Mouse (Mus musculus): ENCODE data around the gene Amz2.
A peak's percentile ranks its signal among the peaks of the same experiment; 100 is the strongest.

Gene Amz2

DNA sequence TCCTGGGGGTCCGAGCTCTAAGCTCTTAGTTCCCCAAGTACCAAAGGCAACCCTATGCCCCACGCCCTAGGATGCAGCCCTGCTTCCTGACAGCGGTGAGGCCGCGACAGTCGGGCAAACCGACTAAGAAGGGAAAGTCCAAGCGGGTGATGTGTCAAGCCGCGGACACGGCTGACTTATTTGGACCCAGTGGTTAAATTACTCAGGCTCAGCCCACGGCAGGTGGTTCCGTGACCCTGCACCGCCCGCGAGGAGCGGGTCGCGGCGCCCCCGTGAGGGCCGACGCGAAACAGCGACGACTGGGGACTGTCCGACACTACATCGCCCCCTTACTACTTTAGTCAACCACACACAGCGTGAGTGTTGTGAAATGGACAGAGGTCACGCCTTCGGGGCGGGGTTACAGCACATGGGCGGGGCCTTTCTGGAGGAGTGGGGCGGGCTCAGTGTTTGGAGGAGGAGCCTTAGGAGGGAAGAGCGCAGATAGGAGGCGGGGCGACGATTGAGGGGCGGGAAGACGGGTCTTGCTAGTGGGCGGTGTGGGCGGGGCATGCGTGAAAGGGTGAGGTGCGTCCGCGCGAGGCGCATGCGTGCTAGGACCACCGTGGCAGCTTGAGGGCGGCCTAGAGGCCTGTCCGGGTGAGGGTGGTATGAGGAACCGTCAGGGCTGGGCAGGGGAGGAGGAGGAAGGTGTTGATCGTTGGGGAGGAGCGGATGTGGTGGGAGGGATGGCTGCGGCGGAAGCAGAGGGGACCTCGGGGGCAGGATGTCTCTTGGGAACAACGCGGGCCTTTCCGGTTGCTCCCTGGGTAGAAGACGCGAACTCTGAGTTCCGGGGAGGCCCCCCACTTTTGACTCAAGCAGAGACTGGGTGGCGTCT is at the start of gene Amz2:
TSS of gene Amz2 (plus strand) at position 555 of the 880 bp plus-strand sequence.
- peak; percentile 99 for DNase-seq (ENCODE audit: low spot score)

DNA sequence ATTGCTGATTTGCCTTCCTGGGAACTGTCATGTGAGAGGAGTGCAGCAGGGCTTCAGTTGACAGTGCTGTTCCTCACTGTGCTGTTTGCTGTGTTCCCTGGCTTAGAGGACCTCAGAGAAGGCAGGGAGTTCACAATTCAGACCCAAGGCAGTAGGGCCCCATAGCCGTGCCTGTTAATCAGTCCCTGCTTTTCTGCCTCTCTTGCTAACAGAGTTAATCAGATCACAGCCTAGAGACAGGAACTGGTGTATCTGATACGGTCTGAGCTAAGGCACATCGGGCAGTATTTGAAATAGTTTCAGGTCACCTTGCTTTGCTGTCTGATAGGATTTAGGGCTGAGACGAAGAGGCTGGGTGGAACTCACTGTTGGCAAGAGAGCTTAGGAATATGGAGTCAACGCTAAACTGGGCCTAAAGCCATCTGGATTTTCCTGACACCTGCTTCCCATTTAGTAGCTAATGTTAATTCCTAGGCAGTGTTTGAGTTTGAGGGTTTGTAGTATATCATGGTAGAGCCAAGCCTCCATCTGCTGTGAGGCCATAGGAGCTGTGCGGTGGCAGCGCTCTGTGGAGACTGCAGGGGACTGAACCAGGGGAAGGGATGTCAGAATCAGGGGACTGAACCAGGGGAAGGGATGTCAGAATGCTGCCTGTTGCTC is 49.1 kb upstream of the Amz2 start:
- DNase-seq (ENCODE audit: low spot score) = no peak

DNA sequence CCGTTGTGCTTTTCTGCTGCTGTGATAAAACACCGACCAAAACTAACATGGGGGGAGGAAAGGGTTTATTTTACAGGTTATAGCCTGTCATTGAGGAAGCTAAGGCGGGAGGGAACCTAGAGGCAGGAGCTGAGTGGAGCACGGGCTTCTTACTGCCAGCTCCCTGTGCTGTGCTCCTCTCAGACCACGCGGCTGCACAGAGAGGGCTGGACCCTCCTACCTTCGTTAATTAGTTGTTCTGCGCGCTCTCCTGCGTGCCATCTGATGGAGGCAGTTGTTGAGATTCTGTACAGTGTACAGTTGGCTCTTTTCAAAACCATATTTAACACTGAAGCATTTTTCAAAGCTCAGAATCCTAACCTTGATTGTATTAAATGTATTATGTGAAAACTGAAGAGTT is 48.3 kb upstream of the Amz2 start:
- DNase-seq (ENCODE audit: low spot score) = no peak

DNA sequence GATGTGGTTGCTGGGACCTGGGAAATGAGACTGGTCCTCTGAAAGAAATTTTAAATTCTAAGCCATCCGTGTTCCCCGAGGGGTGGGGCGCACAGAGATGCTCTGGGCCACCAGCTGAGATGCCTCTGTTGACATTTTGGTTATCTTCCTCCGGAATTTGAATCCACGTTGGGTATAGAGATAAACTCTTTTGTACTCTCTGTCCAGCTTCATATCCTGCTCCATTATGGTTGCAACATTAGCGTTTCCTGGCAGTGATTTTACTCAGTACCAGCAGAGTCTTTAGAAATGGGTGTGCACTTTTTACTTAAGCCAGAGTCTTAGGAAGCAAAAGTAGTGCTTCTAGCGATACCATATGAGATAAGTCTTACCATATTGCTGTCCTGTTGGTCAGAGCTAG is 47.7 kb upstream of the Amz2 start:
- no peak for DNase-seq (ENCODE audit: low spot score)

DNA sequence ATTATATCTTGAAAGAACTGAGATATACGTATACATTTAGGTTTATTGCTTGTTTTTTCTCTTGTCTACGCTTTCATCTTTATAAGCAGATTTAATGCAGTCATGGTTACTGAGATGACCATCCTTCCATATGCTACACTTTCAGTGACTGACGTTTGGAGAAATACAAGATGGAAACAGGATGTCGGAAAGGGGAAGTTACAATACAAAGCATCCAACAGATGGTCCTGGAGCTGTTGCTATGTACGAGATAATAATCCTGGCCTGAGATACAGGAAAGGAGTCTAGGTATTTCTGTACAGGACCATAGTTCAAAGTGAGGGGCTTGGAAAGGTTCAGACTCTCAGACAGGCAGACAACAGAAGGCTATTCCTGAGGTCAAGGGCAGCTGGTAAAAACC is 45.1 kb upstream of the Amz2 start:
- no peak for DNase-seq (ENCODE audit: low spot score)

DNA sequence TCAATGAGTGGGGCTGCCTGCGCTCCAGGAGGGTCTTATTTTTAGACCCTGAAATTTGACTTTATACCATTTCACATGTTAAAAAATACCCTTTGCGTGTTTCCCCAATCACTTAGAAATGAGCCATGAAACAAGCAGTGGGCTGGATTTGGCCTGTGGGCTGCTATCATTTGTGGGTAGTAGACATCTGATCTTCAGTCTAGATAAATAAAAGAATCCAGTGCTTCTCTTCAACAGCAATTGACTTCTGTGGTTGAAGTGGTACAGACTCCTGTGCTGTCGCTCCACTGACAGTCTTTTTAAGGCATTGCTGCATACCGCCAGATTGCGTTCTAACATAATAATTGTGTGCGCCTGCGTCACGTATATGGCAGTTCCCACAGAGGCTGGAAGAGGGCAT is 40.5 kb upstream of the Amz2 start:
- DNase-seq (ENCODE audit: low spot score) = no peak

DNA sequence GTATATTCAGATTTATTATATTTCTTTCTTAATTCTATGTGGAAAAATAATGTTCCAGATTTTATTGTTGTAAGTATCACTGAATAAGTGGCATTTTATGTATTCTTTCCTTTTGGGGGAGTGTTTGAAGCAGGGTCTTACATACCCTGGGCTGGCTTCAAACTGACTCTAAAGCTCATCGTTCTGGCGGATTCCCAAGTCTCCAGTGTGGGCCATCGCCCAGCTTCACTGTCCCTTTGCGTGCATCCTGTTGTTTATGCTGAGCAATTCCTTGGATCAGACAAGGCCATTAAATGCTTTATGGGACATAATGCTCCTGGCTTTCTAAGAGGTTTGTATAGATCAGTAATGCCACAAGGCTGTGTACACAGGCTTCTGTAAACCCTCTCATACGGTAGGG is 36.7 kb upstream of the Amz2 start:
- no peak for DNase-seq (ENCODE audit: low spot score)

DNA sequence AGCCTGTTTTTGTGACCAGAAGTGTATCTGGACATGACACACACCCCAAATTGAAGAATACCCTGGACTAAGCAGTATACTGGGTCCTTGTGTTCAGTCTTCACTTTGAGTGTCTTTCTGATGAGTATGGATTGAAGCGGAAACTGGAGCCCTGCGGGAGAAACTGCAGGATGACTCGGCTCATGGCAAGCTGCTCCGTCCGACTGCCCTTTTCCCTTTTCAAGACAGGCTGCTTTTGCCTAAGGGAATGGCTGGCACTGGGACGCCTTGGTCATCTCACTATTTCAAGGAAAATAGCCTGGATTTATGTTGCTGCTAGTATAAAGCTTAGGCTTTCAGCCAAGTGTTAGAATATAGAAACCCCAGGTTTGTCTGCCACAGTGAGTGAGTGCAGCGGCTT is 34.5 kb upstream of the Amz2 start:
- DNase-seq (ENCODE audit: low spot score) = no peak

DNA sequence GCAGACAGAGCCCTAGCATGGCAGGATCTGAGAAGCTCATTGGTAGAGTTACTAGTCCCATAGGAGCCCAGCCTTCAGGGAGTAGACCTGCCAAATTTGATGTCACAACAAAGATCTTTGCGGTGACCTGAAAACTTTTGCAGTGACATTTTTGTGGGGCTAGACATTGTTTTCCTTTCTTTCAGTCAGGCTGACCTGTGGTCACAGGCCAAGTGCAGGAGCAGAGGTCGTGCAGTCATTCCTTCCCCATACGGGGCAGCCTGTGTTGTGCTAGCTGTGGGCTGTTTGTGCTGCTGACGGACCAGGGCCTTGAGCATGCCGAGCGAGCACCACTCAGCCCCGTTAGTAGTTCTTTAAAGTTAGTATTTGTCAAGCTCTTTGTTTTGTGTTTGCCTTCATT is 34.0 kb upstream of the Amz2 start:
- DNase-seq (ENCODE audit: low spot score) = no peak

DNA sequence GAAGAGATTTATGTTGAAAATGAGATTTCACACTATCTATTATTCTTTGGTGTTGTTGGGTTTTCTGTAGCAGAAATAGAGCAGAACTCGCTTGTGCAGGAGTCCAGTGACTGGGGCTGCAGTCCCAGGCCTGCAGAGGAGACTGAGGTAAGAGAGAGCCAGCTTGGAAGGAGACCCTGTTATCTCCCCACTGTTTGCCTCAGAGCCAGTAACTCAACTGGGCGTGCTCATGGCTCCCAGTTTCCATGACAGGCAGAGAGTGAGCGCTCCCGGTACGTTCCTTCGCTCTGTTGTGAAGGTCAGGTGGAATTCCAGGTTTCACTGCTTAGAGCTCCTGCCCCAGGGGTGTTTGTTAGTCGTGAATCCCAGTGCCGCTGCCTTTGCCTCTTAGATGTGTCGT is 33.1 kb upstream of the Amz2 start:
- DNase-seq (ENCODE audit: low spot score) = no peak

DNA sequence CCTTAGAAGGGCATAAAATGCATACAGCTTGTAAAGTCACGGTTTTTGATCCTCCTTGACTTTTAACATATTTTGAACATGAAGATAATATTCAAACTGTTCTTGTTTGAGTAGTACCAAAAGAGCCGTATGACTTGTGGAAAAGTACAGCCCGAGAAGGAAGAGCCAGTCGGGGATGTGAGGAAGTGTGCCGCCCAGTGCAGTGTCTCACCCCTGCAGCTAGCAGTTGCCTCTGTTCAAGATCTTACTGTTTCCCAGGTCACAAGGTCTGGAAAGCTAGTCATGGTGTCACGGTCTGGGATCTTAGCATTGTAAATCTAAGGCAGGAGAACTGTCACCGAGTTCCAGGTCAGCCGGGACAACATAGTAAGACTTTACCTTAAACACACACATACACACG is 31.0 kb upstream of the Amz2 start:
- DNase-seq (ENCODE audit: low spot score) = no peak

DNA sequence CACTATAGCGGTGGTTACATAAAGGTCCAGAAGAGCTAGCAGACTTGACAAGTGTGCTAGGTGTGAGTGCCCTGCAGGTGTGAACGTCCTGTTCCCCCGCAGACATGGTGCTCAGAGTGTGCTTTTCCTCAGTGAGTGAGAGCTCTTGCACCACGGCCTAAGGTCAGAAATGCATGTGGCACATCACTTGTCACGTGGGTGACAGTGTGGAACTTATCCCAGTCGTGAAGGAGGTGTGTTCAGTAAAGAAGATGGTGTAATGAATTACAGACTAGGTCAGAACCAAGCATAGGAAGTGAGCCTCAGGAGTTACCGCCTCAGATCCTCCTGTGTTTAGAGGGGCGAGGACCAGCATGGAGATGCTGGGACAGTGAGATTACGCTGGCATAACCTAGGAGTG is 30.5 kb upstream of the Amz2 start:
- no peak for DNase-seq (ENCODE audit: low spot score)

DNA sequence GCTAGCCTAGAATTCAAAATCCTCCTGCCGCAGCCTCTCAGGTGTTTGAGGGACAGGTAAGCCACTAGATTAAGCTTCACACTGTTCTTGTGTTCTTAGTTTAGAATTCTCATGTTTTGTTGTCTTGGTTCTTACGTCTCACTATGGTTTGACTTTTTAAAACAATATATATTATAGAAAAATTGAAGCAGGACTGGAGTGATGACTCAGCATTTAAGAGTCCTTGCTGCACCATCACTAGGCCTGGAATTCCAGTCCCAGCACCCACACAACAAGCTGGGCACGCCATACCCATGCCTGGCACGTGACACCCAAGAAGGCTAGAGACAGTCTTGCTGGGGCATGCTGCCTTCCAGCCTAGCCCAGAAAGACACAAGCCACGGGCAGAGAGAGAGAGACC is 19.3 kb upstream of the Amz2 start:
- no peak for DNase-seq (ENCODE audit: low spot score)

DNA sequence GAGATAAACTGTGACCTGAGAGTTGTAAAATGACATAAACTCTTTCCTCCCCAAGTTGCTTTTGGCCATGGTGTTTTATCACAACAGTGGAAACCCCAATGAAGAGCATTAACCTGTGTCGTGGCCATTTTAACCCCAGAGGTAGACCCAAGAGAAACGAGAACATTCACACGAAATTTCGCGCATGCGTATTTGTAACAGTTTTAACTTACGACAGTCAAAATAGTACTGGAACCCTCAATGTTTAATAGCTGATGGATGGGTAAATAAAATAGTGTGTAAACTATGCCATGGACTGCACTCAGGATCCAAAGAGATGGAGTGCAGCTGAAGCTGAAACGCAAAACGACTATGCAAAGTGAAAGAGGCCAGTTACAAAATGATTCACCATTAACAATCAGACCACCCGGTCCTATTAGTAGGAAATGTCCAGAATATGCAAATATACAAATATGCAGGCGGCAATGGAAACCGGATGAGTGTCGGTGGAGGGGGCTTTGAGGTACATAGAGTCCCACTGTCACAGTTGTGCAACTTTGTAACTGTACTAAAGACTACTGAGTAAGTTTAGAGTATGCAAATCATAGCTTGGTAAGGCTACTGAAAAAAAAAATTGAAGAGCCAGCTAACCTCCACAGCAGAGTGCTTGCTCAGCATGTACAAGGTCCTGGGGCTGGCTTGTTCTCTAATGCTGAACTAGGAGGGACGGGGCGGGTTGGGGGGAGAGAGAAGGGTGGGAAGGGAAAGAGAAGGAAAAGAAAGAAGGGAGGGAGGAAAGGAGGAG is 15.4 kb upstream of the Amz2 start:
- DNase-seq (ENCODE audit: low spot score) = no peak

DNA sequence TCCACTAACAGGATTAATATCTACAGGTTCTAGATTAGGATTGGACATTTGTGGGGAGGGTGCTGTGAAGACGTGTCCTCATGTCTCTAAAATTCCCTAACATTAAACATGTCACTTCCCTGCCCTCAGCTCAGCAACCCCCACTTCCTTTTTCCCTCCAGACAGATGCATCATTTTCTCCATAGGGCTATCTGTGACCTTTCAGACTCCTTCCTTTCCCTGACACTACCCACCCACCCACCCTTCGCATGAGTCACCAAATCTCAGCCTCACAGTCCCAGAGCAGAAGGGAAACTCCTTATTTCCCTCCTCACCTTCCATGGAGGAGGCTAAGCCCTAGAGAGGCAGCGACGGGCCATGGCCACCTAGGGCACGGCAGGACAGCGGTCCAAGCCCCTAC is 12.1 kb upstream of the Amz2 start, which contains the start of gene 9930022D16Rik:
TSS of gene 9930022D16Rik (plus strand) at position 301 of the 400 bp plus-strand sequence.
- no peak for DNase-seq (ENCODE audit: low spot score)

DNA sequence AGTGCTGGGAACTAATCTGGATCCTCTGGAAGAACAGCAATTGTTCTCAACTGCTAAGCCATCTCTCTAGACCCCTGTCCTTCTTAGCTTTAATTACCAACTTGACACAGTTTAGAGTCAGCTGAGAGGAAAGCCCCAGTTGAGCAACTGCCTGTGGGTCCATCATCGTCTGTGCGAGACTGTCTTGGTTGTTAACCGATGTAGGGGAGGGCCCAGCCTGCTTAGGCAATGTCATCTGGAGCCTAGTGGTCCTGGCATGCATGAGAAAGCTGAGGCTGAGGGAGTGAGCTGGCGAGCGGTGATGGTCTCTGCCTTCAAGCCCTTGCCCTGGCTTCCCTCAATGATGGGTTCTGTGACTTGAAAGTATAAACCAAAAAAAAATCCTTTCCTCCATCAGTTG is 10.9 kb upstream of the Amz2 start:
- no peak for DNase-seq (ENCODE audit: low spot score)

DNA sequence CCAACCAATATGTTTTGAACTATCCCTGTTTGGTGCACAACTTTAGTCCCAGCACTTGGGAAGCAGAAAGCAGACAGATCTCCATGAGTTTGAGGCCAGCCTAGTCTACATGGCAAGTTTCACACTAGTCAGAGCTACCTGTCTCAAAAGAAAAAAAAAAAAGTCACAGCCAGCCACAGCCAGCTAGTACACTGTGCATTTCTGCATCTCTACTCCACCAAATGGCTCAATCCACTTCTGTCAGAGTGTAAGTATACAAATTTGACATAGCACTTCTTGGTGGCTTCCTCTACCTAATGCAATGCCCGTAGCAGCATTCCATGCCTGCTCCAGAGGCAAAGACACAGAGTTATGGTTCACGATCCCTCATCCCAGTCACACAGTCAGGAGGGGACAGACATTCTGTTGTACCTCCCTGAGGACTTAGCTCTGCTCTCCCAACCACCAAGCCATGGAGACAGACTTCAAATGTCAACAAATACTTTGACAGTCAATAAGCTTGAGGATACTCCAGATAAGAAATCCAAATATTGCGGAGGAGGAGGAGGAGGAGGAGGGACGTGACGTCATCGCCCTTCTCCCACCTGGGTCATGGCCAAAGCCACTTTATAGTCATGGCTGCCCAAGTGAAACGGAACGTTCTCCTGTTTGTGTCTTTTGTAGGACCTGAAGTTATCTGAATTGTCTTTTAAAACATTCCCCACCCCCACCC is 8.9 kb upstream of the Amz2 start:
- no peak for DNase-seq (ENCODE audit: low spot score)

DNA sequence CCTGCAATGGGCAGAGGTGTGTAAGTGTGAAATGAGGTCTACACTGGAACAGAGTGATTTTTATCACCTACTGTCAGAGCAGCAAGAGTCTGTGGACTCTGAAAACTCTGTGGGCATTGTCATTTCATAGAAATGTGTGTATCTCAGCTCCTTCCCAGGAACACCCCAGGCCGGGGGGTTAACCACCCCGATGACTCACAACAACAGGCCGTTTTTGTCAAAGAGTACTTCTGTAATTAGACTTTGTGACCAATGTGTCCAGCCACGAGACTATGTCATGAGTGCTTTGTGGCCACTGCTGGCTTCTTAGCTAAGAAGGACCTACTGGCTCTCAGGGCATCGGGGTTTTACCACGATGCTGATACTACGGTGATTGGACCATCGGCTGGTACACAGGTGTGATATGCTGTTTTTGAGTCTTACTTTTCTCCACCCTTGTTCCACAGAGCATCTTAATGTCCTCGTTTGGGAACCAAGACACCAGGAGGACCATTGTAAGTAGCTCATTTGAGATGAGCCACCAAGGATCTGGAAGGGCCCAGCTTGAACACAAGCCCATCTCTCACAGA is 8.2 kb upstream of the Amz2 start:
- no peak for DNase-seq (ENCODE audit: low spot score)

DNA sequence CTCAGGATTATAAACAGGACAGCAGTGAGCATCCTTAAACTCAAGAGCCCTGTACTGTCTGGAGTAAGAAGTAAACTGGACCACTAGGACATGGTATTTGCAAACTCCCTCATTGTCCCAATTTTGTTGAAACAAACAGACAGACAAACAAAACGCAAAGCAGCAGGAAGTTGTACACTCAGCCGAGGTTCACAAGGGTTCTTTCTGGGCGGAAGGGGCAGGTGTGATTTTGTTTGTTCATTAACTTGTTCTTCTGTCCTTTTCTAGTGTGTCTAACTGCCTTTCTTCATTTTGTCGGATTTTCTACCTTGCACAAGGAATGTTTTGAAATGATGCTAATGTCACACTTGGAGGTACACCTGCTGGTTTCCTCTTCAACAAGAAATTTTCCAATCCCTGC is 6.3 kb upstream of the Amz2 start:
- no peak for DNase-seq (ENCODE audit: low spot score)

DNA sequence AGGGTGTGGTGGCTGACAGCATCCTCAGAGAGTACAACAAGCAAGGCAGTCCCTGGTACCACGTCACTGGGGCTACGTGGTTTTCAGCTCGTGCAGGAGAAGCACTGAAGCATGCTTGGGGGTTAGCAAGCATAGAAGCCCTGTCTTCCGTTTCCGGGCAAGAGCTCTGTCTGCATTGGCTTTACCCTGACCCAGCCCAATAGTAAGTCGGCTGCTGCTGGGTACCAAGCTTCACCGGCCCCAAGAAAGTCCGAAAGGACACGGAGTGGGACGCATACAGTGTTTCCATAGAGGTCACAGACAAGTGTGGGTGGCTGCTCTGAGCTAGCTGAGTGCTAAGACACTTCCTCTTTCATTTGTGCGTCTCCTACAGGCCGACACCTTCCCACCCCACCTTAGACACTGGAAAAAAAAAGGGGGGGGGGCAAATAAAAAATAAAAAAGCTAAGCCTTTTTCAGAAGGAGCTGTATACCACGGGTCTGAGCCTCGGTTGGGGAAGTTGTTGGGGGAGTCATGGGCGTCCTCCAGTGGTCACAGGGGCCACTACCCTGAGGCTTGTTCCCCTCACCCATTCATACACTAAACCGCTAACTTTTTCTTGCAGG is 5.7 kb upstream of the Amz2 start:
- no peak for DNase-seq (ENCODE audit: low spot score)

DNA sequence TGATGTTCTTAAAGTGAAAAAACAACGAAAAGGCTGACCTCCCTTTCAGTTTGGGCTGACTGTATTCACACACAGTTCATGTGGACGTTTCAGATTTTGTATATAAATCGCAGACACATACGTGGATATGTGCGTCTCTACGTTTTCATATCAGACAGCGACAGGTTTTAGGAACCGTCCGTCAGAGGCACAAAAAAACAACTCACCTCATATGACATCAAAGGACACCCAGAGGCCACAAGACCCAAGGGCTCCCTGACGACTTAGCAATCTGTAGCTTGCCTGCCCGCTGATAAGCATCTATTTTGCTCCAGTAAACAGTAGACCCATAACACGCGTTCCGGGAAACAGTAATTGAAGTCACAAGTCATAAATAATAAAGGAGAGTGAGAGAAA is 5.2 kb upstream of the Amz2 start:
- DNase-seq (ENCODE audit: low spot score) = no peak

Measured in urinary bladder, postnatal 14 days (tissue).